Mouse (Mus musculus) hindbrain, embryonic 16.5 days (tissue): ENCODE results near the gene 3110040M04Rik. TPM values are rescaled to one million over a fixed set of nuclear protein-coding genes. Genes with fewer than 3 reads are reported as not detected.
A peak's percentile ranks its signal among the peaks of the same experiment; 100 is the strongest.

Source experiments
- ATAC-seq: fragments of 200-750 bp; cut with Nextera tagmentation; 2 replicates; pipeline ENCODE4 v1.8.0; 2017; ENCODE audit warnings: moderate TSS enrichment, moderate library complexity
- H3K27ac ChIP-seq: fragments of 300-500 bp; sonication (generic); 2 replicates; pipeline ENCODE4 v1.5.1; 2014; ENCODE audit warnings: low read depth, mild to moderate bottlenecking, control low read depth, low read length, moderate library complexity
- H3K27me3 ChIP-seq: fragments of 300-500 bp; sonication (generic); replicated peaks from 2 replicates; pipeline ENCODE4 v1.6.1; 2014; ENCODE audit warnings: low read length; ENCODE audit not compliant: control insufficient read depth, insufficient read depth
- H3K36me3 ChIP-seq: fragments of 300-500 bp; sonication (generic); 2 replicates; pipeline ENCODE4 v1.6.1; 2014; ENCODE audit warnings: mild to moderate bottlenecking, low read length, moderate library complexity, mixed read lengths; ENCODE audit not compliant: control insufficient read depth, insufficient read depth
- H3K4me1 ChIP-seq: fragments of 300-500 bp; sonication (generic); 2 replicates; pipeline ENCODE4 v1.6.1; 2014; ENCODE audit warnings: low read depth, low read length; ENCODE audit not compliant: control insufficient read depth, insufficient read depth
- H3K4me2 ChIP-seq: fragments of 300-500 bp; sonication (generic); 2 replicates; pipeline ENCODE4 v1.6.1; 2014; ENCODE audit warnings: mild to moderate bottlenecking, low read length, control low read depth, moderate library complexity
- H3K4me3 ChIP-seq: fragments of 300-500 bp; sonication (generic); 2 replicates; pipeline ENCODE4 v1.5.1; 2014; ENCODE audit warnings: mild to moderate bottlenecking, low read length, control low read depth, moderate library complexity
- H3K9ac ChIP-seq: fragments of 300-500 bp; sonication (generic); 2 replicates; pipeline ENCODE4 v1.6.1; 2014; ENCODE audit warnings: low read depth, mild to moderate bottlenecking, control low read depth, low read length, moderate library complexity
- H3K9me3 ChIP-seq: fragments of 300-500 bp; sonication (generic); 2 replicates; pipeline ENCODE4 v1.6.1; 2014; ENCODE audit warnings: mild to moderate bottlenecking, low read length, moderate library complexity; ENCODE audit not compliant: control insufficient read depth
- WGBS: fragments of 180-500 bp; shearing (Covaris S2); extraction: QIAGEN DNeasy Blood & Tissue Kit; methylation state at CpG from one replicate; pipeline ENCODE4 v1.1.7; 2014; 5-methylcytosine and 5-hydroxymethylcytosine counted together
- polyA plus RNA-seq: library from polyadenylated mRNA; unstranded; fragments of >200 nt; fragmentation: Nextera tagmentation; extraction: Ambion mirVana; gene quantifications from 2 replicates; pipeline ENCODE4 v1.2.1, GENCODE M21; 2015

3110040M04Rik gene
- polyA plus RNA-seq, 1 experiment from 2014 or later, result not detected

GRCm38 (mm10) chr1:151243332-151243731, 39.4 kb downstream of the 3110040M04Rik start:
- no peak for ATAC-seq
- WGBS, result 86% methylated on average over 4 of the region's 4 CpGs

GRCm38 (mm10) chr1:151244013-151244412, 40.1 kb downstream of the 3110040M04Rik start:
- Histone ChIP-seq H3K27ac (no peak overlapping the region), H3K9ac (no peak overlapping the region), H3K4me2 (no peak overlapping the region), H3K27me3 (no peaks in the 10 kb centered on the region), H3K9me3 (peaks cover 2% of the 10 kb centered on the region; the same call in 1 of the 2 replicates), H3K4me3 (no peak overlapping the region), H3K4me1 (no peaks in the 10 kb centered on the region), H3K36me3 (no peaks in the 10 kb centered on the region)
- WGBS, result 90% methylated on average over 5 of the region's 5 CpGs
- no peak for ATAC-seq

More at GRCm38 (mm10) chr1:151243332-151243731, 39.4 kb downstream of the 3110040M04Rik start:
- H3K4me1 ChIP-seq, result no peaks in the 10 kb centered on the region
- peaks cover 2% of the 10 kb centered on the region; the same call in 1 of the 2 replicates for H3K9me3 ChIP-seq
- no peak overlapping the region for H3K4me3 ChIP-seq
- H3K36me3 ChIP-seq, result no peaks in the 10 kb centered on the region
- H3K27ac ChIP-seq, result no peak overlapping the region
- no peaks in the 10 kb centered on the region for H3K27me3 ChIP-seq
- H3K9ac ChIP-seq, result no peak overlapping the region
- no peak overlapping the region for H3K4me2 ChIP-seq

GRCm38 (mm10) chr1:151244761-151245160, 40.8 kb downstream of the 3110040M04Rik start:
- no peaks in the 10 kb centered on the region for H3K4me1 ChIP-seq
- no peak overlapping the region for H3K4me2 ChIP-seq
- ATAC-seq, result no peak
- H3K9me3 ChIP-seq, result peaks cover 2% of the 10 kb centered on the region; the same call in 1 of the 2 replicates
- no peak overlapping the region for H3K27ac ChIP-seq
- H3K4me3 ChIP-seq, result no peak overlapping the region
- WGBS, result 98% methylated on average over 4 of the region's 4 CpGs
- no peak overlapping the region for H3K9ac ChIP-seq
- H3K36me3 ChIP-seq, result no peaks in the 10 kb centered on the region
- no peaks in the 10 kb centered on the region for H3K27me3 ChIP-seq

DNA sequence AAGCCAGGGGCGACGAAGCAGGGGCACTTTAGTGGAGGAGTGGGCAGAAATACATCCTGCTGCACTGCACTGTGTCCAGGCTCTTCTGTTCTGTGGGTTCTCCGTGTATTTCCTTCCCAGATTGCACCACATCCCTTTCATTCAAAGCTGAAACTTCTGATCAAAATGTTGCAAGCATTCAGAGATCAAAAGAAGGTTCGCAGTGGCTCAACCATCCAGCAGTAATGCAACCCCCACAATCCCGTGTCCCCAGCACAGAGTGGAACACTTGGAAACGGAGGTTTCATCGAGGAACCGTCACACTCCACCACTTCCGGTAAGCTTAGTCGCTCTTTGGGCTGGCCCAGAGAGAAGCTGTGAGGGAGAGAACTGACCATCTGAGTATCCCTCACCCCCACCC, 41.2 kb downstream of the 3110040M04Rik start:
- Histone ChIP-seq H3K27me3 (no peaks in the 10 kb centered on the region), H3K27ac (no peak overlapping the region), H3K9me3 (peaks cover 2% of the 10 kb centered on the region; the same call in 1 of the 2 replicates), H3K36me3 (no peaks in the 10 kb centered on the region), H3K9ac (no peak overlapping the region), H3K4me1 (no peaks in the 10 kb centered on the region), H3K4me2 (no peak overlapping the region), H3K4me3 (no peak overlapping the region)
- no peak for ATAC-seq
- WGBS, result 90% methylated on average over 10 of the region's 10 CpGs

DNA sequence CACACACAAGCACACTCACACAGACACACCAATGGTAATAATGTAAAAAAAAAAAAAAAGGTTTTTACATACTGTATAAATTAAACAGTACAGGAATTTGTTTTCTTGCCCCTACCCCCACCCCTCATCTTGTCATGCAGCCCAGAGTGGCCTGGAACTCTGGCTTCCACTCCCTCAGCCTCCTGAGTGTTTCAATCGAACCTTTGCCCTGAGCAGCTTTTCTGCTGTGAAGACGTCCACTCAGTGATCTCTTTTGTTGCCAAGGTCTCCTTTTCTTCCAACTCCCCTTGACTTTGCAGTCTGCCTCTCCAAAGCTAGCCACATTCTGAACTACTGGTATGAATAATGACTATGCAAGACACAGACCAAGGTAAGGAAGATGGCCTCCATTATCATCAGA, 41.9 kb downstream of the 3110040M04Rik start:
- no peak overlapping the region for H3K27ac ChIP-seq
- 49% methylated on average over 2 of the region's 2 CpGs for WGBS
- no peaks in the 10 kb centered on the region for H3K36me3 ChIP-seq
- no peaks in the 10 kb centered on the region for H3K27me3 ChIP-seq
- no peak overlapping the region for H3K9ac ChIP-seq
- no peak overlapping the region for H3K4me2 ChIP-seq
- no peaks in the 10 kb centered on the region for H3K4me1 ChIP-seq
- ATAC-seq, result no peak
- H3K4me3 ChIP-seq, result no peak overlapping the region
- H3K9me3 ChIP-seq, result no peaks in the 10 kb centered on the region; the same call in 1 of the 2 replicates

DNA sequence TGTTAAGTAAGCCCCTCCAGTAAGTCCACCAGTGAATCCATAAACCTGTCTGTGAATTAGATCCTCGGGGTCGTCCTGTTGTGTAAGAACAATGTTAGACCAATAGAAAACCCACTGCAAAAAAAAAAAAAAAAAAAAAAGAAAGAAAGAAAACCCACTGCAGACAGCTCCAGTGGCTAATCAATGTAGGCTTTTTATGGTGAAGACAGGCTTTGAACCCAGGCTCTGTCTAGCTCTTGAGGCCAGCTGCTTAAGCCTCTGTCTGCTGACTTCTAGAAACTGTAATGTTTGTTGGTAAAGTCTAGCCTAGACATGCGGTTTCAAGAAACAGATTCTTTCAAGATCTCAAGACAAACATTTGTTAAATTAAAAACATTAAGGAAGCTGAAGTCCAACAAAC, 46.2 kb downstream of the 3110040M04Rik start:
- Histone ChIP-seq H3K36me3 (no peaks in the 10 kb centered on the region), H3K4me2 (no peak overlapping the region), H3K27ac (no peak overlapping the region), H3K4me1 (no peaks in the 10 kb centered on the region), H3K4me3 (no peak overlapping the region), H3K9me3 (no peaks in the 10 kb centered on the region), H3K27me3 (no peaks in the 10 kb centered on the region), H3K9ac (no peak overlapping the region)
- 82% methylated on average over 3 of the region's 3 CpGs for WGBS
- ATAC-seq, result no peak

DNA sequence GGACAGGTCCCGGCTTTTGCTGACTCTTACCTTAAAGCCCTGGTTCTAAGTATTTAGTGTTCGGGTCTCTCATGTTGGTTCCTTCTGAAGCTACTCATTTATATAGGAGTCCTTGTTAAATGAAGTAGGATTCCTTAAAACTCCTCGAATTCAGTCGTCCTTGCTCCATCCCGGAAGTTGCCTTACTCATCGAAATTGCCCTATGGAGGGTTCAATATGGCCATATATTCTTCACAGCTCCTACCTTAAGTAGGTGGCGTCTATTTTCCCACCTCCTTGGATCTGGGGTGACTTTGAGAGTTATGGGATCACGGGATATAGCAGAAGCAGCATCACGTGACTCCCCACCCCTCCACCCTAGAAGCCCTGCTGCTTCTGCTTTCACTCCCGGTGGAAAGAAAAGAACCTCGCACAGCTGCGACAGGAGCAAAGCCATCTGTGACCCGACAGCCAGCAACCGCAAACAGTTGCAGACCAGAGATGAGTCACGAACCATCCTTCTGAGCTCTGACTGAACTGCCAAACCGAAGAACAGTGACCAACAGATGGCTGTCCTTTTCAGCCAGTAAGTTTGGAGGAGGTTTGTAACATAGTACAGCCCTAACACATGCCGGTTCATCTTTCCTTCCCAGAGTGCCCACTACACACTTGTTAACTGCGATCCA, 46.7 kb downstream of the 3110040M04Rik start:
- no peak overlapping the region for H3K4me3 ChIP-seq
- H3K4me2 ChIP-seq, result peak overlapping the region; percentile 32
- H3K27me3 ChIP-seq, result no peaks in the 10 kb centered on the region
- H3K36me3 ChIP-seq, result no peaks in the 10 kb centered on the region
- ATAC-seq, result peak; percentile 71
- H3K27ac ChIP-seq, result no peak overlapping the region
- H3K9me3 ChIP-seq, result no peaks in the 10 kb centered on the region
- 50% methylated on average over 18 of the region's 18 CpGs for WGBS
- no peak overlapping the region for H3K9ac ChIP-seq
- no peaks in the 10 kb centered on the region for H3K4me1 ChIP-seq

GRCm38 (mm10) chr1:151251194-151252010, 47.5 kb downstream of the 3110040M04Rik start:
- peak overlapping the region; percentile 32 for H3K4me2 ChIP-seq
- ATAC-seq, result peak; percentile 45; the same call in 1 of the 2 replicates
- H3K4me1 ChIP-seq, result no peaks in the 10 kb centered on the region
- no peak overlapping the region for H3K27ac ChIP-seq
- no peaks in the 10 kb centered on the region for H3K27me3 ChIP-seq
- H3K4me3 ChIP-seq, result no peak overlapping the region
- no peaks in the 10 kb centered on the region for H3K9me3 ChIP-seq
- H3K36me3 ChIP-seq, result no peaks in the 10 kb centered on the region
- no peak overlapping the region for H3K9ac ChIP-seq
- WGBS, result 70% methylated on average over 14 of the region's 14 CpGs
